Mouse (Mus musculus) right cerebral cortex, postnatal 10 days (tissue): ENCODE results near the gene Lck.
A peak's percentile ranks its signal among the peaks of the same experiment; 100 is the strongest.

ENCODE experiments used
- DNase-seq, 2 experiments: peaks; one replicate each; pipeline ENCODE4 v3.0.0; 2021; ENCODE audit warnings: low spot score in 2 of 2

The Lck gene

GRCm38 (mm10) chr4:129573430-129573829 lies at the start of gene Lck:
Gene Lck (minus strand): TSS chr4:129573641.
- no peak for DNase-seq

- DNase-seq, result peak in 1 of 2 experiments; percentile 27
Measured at GRCm38 (mm10) chr4:129622803-129623535, 49.5 kb upstream of the Lck start.

- peak in 1 of 2 experiments; percentile 24 for DNase-seq
Measured at GRCm38 (mm10) chr4:129622120-129622802, 48.8 kb upstream of the Lck start.

- no peak for DNase-seq
Measured at GRCm38 (mm10) chr4:129621283-129621841, 47.9 kb upstream of the Lck start.

- peak in 1 of 2 experiments; percentile 48 for DNase-seq
Measured at GRCm38 (mm10) chr4:129620419-129621282, 47.2 kb upstream of the Lck start.

GRCm38 (mm10) chr4:129618786-129619691 lies 45.6 kb upstream of the Lck start, which contains the start of gene Iqcc:
Gene Iqcc (minus strand): TSS chr4:129619099.
- DNase-seq, result peak; percentile 97 to 98

- no peak for DNase-seq
Measured at GRCm38 (mm10) chr4:129618031-129618430, 44.6 kb upstream of the Lck start.

GRCm38 (mm10) chr4:129617121-129617641 lies 43.7 kb upstream of the Lck start:
- DNase-seq, result no peak

- DNase-seq, result no peak
Measured at GRCm38 (mm10) chr4:129616631-129617030, 43.2 kb upstream of the Lck start.

- DNase-seq, result no peak
Measured at GRCm38 (mm10) chr4:129615801-129616290, 42.4 kb upstream of the Lck start.

GRCm38 (mm10) chr4:129614093-129614492 lies 40.7 kb upstream of the Lck start, which contains the start of gene Dcdc2b:
Gene Dcdc2b (minus strand): TSS chr4:129614257.
- peak in 1 of 2 experiments; percentile 46 for DNase-seq

GRCm38 (mm10) chr4:129610472-129610871 lies 37.0 kb upstream of the Lck start:
- no peak for DNase-seq

GRCm38 (mm10) chr4:129610026-129610425 lies 36.6 kb upstream of the Lck start:
- DNase-seq, result no peak

- peak in 1 of 2 experiments; percentile 31 for DNase-seq
Measured at GRCm38 (mm10) chr4:129609139-129609631, 35.7 kb upstream of the Lck start.

- peak; percentile 90 to 91 for DNase-seq
Measured at GRCm38 (mm10) chr4:129608426-129609025, 35.1 kb upstream of the Lck start.

GRCm38 (mm10) chr4:129600233-129601158 lies 27.1 kb upstream of the Lck start, which contains the start of the genes Eif3i and Tmem234:
Gene Eif3i (minus strand): TSS chr4:129600648.
Gene Tmem234 (plus strand): TSS chr4:129600668.
- peak; percentile 90 to 92 for DNase-seq

- no peak for DNase-seq
Measured at GRCm38 (mm10) chr4:129588865-129589264, 15.4 kb upstream of the Lck start.

- no peak for DNase-seq
Measured at GRCm38 (mm10) chr4:129586943-129587342, 13.5 kb upstream of the Lck start.
